Mouse (Mus musculus) kidney, postnatal 36 days (tissue): Measurements from ENCODE around the gene Dpep1.
A peak's percentile ranks its signal among the peaks of the same experiment; 100 is the strongest.
"Not testable (repeated sequence)": the region's sequence is repeated elsewhere in the genome, so short reads cannot be mapped to it uniquely, and the experiment has no call there.

Source experiments
- DNase-seq, 2 experiments: peaks; one replicate each; pipeline ENCODE4 v3.0.0; 2021 to 2022; ENCODE audit warnings: mixed read lengths in 2 of 2

Dpep1 gene

GRCm38 (mm10) chr8:123212321-123213117, 26.5 kb downstream of the Dpep1 start, which contains the start of the genes Chmp1a and Spata33:
Gene Chmp1a, minus strand, starts transcription at chr8:123212763.
Gene Spata33, plus strand, starts transcription at chr8:123212832.
- DNase-seq = peak; percentile 96 to 98

GRCm38 (mm10) chr8:123213118-123213772, 27.2 kb downstream of the Dpep1 start:
- DNase-seq = no peak

- DNase-seq = no peak
These were observed 29.4 kb downstream of the Dpep1 start for GRCm38 (mm10) chr8:123215430-123215829.

- no peak for DNase-seq
These were observed 34.9 kb downstream of the Dpep1 start for GRCm38 (mm10) chr8:123220917-123221316.

- DNase-seq = peak; percentile 95 to 98
These were observed 38.5 kb downstream of the Dpep1 start, which contains the start of gene Cdk10 for GRCm38 (mm10) chr8:123224278-123225266. Gene Cdk10, plus strand, starts transcription at chr8:123224842.

- no peak for DNase-seq
These were observed 42.4 kb downstream of the Dpep1 start for GRCm38 (mm10) chr8:123228416-123228815.

- not testable (repeated sequence) for DNase-seq
These were observed 44.3 kb downstream of the Dpep1 start for GRCm38 (mm10) chr8:123230326-123230725.

- DNase-seq = peak in 1 of 2 experiments; percentile 52
These were observed 45.7 kb downstream of the Dpep1 start for GRCm38 (mm10) chr8:123231742-123232141.

GRCm38 (mm10) chr8:123232553-123232952, 46.5 kb downstream of the Dpep1 start:
- no peak for DNase-seq

GRCm38 (mm10) chr8:123233300-123233699, 47.3 kb downstream of the Dpep1 start:
- DNase-seq = no peak

- DNase-seq = no peak
These were observed 47.7 kb downstream of the Dpep1 start for GRCm38 (mm10) chr8:123233760-123234159.

- DNase-seq = no peak
These were observed 49.0 kb downstream of the Dpep1 start for GRCm38 (mm10) chr8:123234918-123235519.

GRCm38 (mm10) chr8:123235520-123236497, 49.8 kb downstream of the Dpep1 start, which contains the start of gene Spata2l:
Gene Spata2l, minus strand, starts transcription at chr8:123236233.
- DNase-seq = peak; percentile 95

GRCm38 (mm10) chr8:123239398-123239797, 53.4 kb downstream of the Dpep1 start:
- no peak for DNase-seq

- DNase-seq = no peak
These were observed 56.3 kb downstream of the Dpep1 start for GRCm38 (mm10) chr8:123242107-123242923.

GRCm38 (mm10) chr8:123243053-123243452, 57.0 kb downstream of the Dpep1 start:
- DNase-seq = peak in 1 of 2 experiments; percentile 56

- peak; percentile 72 to 79 for DNase-seq
These were observed 58.3 kb downstream of the Dpep1 start for GRCm38 (mm10) chr8:123244382-123244781.

- DNase-seq = no peak
These were observed 59.5 kb downstream of the Dpep1 start for GRCm38 (mm10) chr8:123245543-123245942.

- DNase-seq = no peak
These were observed 61.7 kb downstream of the Dpep1 start for GRCm38 (mm10) chr8:123247748-123248147.

GRCm38 (mm10) chr8:123248596-123248995, 62.6 kb downstream of the Dpep1 start:
- DNase-seq = no peak
